Mouse (Mus musculus) cortical plate, adult 2 months (tissue): Measurements from ENCODE around the gene Mettl7a1. TPM values are rescaled to one million over a fixed set of nuclear protein-coding genes. Genes with fewer than 3 reads are reported as not detected.
A peak's percentile ranks its signal among the peaks of the same experiment; 100 is the strongest.
"Not testable (repeated sequence)": the region's sequence is repeated elsewhere in the genome, so short reads cannot be mapped to it uniquely, and the experiment has no call there.

ENCODE experiments used
- H3K27ac ChIP-seq: fragments of 200-500 bp; 2 replicates; pipeline ENCODE4 v1.5.1; 2012; ENCODE audit warnings: low read length, control low read depth, inconsistent platforms; ENCODE audit not compliant: insufficient read depth
- H3K4me1 ChIP-seq: fragments of 200-500 bp; 2 replicates; pipeline ENCODE4 v1.6.1; 2011; ENCODE audit warnings: low read length; ENCODE audit not compliant: control insufficient read depth, insufficient read depth
- H3K4me3 ChIP-seq: fragments of 200-500 bp; 2 replicates; pipeline ENCODE4 v1.5.1; 2011; ENCODE audit warnings: mild to moderate bottlenecking, low read length, control low read depth; ENCODE audit not compliant: insufficient read depth
- CTCF ChIP-seq: fragments of 200-500 bp; IDR thresholded peaks from 2 replicates; pipeline ENCODE4 v1.5.1; 2011; ENCODE audit warnings: mild to moderate bottlenecking, control low read depth, low read length; ENCODE audit not compliant: insufficient read depth; ENCODE audit errors: extremely low read depth
- POLR2A ChIP-seq: fragments of 200-500 bp; IDR thresholded peaks from 2 replicates; pipeline ENCODE4 v1.6.1; 2011; ENCODE audit warnings: mild to moderate bottlenecking, low read length, control low read depth; ENCODE audit not compliant: insufficient read depth; ENCODE audit errors: extremely low read depth
- polyA plus RNA-seq: library from polyadenylated mRNA; depleted of rRNA; stranded (reverse); fragments of >200 nt; gene quantifications from 2 replicates; pipeline ENCODE4 v1.2.3, GENCODE M21; 2012

Gene Mettl7a1
- polyA plus RNA-seq, 1 experiment: 39.5 TPM

DNA sequence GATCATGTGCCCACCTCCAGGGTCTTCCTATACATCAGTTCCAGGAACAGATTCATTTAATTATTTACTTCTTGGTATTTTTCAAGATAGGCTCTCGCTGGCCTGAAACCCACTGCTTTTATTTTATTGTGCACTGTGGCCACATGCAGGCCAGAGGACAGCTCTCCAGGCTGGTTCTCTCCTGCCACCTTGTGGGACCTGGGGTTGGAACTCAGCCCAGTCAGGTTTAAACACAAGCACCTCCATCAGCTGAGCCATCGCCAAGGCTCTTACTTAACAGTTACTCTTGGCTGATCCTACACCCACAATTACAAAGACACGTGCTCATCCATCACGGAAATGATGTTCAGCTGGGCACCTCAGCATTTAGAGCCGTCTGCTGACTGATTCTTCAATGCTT lies 17.2 kb downstream of the Mettl7a1 start:
- H3K27ac ChIP-seq: no peak overlapping the region
- H3K4me3 ChIP-seq: no peak overlapping the region
- no peaks in the 10 kb centered on the region for H3K4me1 ChIP-seq
- 0 out of 2 replicates have a peak, but pooled peaks have one; percentile 3 for TF ChIP-seq CTCF
- no peak for TF ChIP-seq POLR2A

DNA sequence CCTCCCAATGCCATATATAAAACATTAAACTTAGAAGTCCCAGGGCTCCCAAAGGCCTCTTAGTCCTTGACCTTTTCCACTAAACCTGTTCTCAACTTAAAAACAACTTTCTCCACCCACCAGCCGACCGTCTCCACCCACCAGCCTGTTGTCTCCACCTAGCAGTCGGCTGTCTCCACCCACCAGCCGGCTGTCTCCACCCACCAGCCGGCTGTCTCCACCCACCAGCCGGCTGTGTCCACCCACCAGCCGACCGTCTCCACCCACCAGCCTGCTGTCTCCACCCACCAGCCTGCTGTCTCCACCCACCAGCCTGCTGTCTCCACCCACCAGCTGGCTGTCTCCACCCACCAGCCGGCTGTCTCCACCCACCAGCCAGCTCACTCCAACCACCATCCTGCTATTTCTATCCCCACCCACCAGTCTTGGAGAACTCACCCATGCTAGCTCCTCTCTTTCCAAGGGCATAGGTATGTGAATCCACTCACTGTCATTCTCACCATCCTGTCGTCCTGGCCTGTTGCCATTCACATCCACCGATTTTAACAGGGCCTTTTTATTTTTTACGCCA lies 20.2 kb downstream of the Mettl7a1 start:
- Histone ChIP-seq H3K4me3 (no peak overlapping the region), H3K27ac (no peak overlapping the region; the same call in 1 of the 2 replicates), H3K4me1 (no peaks in the 10 kb centered on the region; the same call in 1 of the 2 replicates)
- no peak for TF ChIP-seq POLR2A
- no peak for TF ChIP-seq CTCF

DNA sequence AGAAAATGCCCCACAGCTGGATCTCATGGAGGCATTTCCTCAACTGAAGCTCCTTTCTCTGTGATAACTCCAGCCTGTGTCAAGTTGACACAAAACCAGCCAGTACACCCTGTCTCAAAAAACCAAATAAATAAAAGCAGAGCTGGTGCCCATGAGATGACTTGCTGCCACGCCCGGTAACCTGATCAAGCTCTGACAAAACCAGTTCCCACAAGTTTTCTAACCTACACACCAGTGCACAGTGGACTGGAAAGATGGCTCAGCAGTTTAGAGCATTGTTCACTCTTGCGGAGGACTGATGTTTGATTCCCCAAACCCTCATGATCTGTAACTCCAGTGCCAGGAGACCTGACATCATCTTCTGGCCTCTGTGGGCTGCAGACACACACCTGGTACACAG lies 21.3 kb downstream of the Mettl7a1 start:
- H3K4me1 ChIP-seq: no peaks in the 10 kb centered on the region; the same call in 1 of the 2 replicates
- no peak overlapping the region for H3K27ac ChIP-seq
- H3K4me3 ChIP-seq: no peak overlapping the region
- TF ChIP-seq CTCF (no peak), POLR2A (no peak)

DNA sequence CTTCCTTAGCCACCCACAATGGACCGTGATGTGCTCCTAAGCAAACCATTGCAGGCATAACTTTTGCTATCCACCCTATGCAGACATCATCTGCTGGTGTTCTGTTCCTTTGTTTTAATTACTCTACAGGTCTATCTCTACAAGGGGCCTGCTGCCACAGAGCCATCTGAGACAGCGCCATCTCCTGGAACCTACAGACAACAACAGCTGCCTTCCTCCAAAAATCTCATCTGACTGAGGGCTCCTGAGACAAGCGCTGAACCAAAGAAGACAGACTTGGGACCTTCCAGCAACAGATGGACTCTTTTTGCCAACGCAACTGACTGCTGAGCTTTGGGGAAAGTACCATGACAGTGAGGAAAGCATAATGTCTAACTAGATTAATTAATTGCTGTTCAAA lies 24.1 kb downstream of the Mettl7a1 start:
- H3K4me3 ChIP-seq, H3K4me1 ChIP-seq, H3K27ac ChIP-seq: not testable (repeated sequence)

DNA sequence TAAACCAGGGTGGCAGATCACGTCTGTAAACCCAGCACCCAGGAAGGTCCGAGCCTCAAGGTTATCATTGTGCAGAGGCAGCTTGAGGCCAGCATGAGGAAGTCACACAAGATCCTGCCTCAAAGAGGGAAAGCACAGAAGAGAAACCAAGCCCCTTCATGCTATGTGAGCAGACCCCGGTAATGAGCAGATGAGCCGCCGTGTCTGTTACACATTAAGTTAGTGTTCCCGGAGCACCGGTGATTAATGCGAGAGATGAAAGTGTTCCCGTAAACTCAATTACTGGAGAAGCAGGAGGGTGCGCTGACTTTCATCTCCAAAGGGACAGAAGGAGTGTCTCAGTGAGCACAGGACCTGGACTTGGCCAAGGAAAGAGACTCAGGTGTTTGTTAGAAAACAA lies 25.4 kb downstream of the Mettl7a1 start:
- H3K4me3 ChIP-seq, H3K27ac ChIP-seq, H3K4me1 ChIP-seq: not testable (repeated sequence)

DNA sequence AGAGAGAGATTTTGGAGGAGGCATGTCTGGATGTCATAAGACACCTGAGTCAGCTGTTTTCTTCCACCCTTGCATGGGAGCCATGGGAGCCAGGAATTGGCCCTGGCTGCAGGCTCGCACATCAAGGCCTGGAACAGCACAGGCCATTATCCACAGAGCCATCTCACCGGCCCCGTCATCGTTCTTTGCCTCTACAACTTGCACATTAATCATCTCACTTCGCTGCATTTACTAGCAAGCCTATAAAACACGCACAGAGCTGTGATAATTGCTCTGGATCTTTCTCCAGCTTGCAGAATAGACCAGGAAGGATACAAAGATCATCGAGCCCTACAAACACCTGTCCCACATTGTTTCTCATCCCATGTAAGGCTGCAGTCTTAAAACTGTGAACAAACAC lies 26.8 kb downstream of the Mettl7a1 start:
- H3K27ac ChIP-seq: no peak overlapping the region
- TF ChIP-seq POLR2A (no peak), CTCF (no peak)
- H3K4me3 ChIP-seq: no peak overlapping the region
- H3K4me1 ChIP-seq: no peaks in the 10 kb centered on the region; the same call in 1 of the 2 replicates

DNA sequence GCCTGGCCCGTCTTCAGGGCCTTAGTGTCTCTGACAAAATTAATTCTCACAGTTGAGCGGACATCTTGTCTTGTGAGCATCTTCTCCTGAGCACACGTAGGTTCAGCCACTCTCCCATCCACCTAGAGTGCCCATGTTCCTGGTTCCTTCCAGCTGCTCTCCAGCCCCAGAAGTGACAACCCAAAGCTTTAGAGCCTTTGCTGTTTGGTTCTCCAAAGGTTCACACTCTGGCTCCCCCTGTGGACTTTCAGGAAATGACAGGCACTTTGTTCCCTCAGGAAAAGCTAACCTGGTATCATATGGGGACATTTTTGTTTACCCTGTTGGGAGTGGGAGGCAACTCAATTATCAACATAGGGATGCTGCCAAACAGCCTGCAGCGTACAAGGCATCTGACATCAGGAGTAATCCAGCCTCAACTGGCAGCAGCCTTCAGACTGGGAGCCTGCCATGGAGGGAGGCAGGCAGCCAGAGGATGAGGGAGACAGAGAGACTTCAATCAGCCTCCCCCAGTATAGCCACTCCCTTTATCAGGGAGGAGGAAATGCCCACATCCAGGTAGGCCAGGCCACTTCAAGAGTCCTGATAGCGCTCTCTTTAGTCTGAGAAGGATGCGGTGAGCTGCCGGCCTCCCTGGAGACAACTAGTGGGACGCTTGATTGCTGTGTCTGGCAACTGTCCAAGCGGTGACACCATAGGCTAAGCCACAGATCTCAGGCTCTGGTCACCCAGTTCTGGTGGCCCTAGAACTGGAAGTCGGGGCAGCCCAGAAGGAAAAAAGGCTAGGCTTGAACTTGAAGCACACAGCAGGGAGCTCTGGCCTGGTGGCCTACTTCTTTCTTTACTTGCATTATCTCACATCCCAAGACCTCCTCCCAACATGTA lies 28.4 kb downstream of the Mettl7a1 start:
- H3K4me1 ChIP-seq, H3K27ac ChIP-seq, H3K4me3 ChIP-seq: not testable (repeated sequence)

DNA sequence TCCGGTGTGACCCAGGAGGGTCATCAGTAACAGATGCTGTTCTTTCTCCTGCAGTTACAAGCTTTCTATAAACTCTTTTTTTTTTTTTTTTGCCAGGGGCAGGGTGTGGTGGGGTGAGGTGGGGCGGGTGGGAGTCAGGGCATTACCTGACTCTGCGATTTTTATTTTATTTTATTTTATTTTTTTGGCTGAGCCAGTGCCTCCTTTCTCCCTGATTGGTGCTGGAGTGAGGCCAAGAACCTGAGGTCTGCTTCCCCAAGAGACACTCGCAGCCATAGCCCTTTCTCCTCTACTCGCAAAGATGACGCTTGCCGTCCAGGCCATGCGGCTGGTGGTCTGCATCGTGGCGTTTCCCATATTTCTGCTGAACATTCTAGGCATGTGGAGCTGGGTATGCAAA lies 30.7 kb downstream of the Mettl7a1 start, which contains the start of gene Mettl7a3:
Gene Mettl7a3, plus strand, starts transcription at position 301 of the 400 bp plus-strand sequence.
- no peaks in the 10 kb centered on the region for H3K4me1 ChIP-seq
- TF ChIP-seq POLR2A: no peak
- no peak for TF ChIP-seq CTCF
- H3K27ac ChIP-seq: no peak within 1 kb of the TSS
- H3K4me3 ChIP-seq: no peak within 1 kb of the TSS

DNA sequence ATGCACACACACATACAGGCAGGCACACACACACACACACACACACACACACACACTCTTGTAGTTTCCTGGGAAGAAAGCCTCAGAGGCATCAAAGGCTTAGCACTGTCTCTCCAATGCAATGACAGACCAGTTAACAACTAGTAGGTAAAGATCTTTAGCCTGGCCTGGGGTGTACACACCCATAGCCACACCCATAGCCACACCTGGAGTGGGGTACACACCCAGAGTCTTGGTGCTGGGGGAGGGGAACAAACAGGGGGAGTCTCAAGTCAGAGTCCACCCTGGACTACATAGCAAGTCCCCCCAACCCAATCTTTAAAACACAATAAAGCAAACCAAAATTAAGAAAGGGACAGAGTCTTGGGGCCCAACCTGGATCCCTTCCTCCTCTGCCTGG lies 33.4 kb downstream of the Mettl7a1 start:
- not testable (repeated sequence) for H3K27ac ChIP-seq, H3K4me3 ChIP-seq, H3K4me1 ChIP-seq

DNA sequence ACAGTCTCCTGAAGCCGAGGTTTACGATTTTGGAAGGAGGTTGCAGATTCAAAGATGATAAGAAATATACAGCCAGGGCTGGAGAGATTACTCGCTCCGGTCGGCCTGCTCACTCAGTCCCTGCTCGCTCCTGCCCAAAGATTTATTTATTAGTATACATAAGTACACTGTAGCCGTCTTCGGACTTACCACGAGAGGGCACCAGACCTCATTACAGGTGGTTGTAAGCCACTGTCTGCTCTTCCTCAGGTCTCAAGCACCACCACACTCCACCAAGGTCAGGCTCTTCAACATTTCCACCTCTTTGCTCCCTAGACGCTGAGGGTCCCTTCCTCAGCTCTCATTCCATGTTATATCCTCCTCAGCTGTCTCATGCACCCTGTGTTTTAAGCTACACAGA lies 33.9 kb downstream of the Mettl7a1 start:
- H3K27ac ChIP-seq, H3K4me3 ChIP-seq, H3K4me1 ChIP-seq: not testable (repeated sequence)

DNA sequence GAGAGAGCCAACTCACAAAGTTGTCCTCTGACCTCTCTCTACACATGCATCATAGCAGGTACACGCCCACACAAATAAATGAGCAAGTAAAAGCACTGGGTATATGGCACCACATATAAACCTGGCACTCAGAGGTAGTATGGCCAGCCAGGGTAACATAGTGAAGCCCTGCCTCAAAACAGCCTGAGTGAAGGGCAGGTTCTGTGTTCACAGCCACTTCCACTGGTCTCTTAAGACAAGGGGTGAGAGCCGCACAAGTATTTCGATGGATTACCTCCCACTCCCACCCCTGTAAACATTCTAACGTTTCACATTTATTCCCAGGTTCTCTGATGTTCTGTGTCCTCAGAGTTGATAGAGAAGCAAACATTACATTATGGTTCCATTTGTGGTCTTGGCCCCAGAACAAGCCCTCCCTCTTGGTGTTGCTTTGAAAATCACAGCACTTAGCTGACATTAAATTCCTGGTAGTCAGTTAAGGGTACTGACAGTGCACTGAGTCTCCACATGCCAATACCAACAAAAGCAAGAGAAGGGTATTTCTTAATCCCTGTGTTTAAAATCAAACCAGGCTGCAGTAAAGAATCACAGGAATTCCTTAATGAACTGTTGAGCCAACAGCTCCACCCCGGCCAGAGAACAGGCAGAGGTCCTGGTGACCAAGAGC lies 37.5 kb downstream of the Mettl7a1 start:
- not testable (repeated sequence) for H3K4me3 ChIP-seq, H3K4me1 ChIP-seq, H3K27ac ChIP-seq
